Mouse (Mus musculus): ENCODE results near the gene Fcer1g.

GRCm38 (mm10) chr1:171224857-171225256 lies 9.3 kb downstream of the Fcer1g start, which contains the start of gene Apoa2:
- TF ChIP-seq CTCF (IDR thresholded peaks at IDR 0.05; ENCODE audit: borderline replicate concordance, extremely low read depth, insufficient read depth, insufficient read length) (no peak), POLR2A (IDR thresholded peaks at IDR 0.05; ENCODE audit: borderline replicate concordance, extremely low read depth, insufficient read depth, insufficient read length, poor library complexity, severe bottlenecking) (no peak)
